Mouse (Mus musculus) testis, postnatal 10 days (tissue): ENCODE results near the gene Isl1.
A peak's percentile ranks its signal among the peaks of the same experiment; 100 is the strongest.

Experiments
- DNase-seq: peaks from one replicate; pipeline ENCODE4 v3.0.0; 2021; ENCODE audit warnings: low spot score

Gene Isl1

DNA sequence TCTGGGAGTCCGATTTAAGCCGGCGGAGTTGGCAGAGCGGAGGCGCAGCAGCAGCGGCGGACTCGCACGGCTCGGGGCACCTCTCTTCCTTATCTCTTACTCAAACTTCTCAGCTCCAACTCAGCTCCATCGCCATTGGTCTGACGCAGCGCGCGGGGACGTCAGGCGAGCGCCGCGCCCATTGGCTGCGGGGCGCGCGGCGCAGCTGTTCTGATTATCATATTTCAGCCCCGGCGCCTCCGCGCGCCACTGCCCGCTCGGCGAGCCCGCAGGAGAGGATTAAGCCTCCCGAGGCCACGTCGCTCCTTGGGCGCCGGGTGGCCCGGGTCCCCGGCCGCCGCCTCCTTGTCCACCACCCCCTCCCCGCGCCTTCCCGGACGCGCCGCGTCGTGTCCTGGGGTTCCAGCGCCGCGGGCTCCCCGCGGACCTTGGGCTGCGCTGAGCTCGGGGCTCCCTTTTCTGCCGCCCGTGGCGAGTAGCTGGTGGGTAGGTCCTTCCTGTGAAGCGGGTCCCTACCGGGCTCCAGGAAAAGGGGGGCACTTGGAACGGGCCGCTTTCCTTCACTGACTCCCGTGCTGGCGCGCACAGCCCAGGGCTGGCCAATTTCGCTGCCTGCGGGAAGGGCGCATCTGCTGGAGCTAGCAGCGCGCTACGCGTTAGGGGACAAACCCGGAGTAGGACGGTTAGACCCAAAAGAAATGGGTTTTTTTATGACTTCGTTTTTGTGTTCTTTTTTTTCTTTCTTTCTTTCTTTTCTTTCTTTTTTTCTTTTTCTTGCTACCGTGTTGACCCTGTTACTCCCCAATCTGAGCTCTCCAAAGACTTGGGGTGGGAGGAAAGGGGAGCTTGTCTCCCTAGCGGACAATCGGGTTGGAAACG, at the start of gene Isl1:
Gene Isl1, minus strand, starts transcription at position 106 of the 879 bp plus-strand sequence.
- DNase-seq, result peak; percentile 59

DNA sequence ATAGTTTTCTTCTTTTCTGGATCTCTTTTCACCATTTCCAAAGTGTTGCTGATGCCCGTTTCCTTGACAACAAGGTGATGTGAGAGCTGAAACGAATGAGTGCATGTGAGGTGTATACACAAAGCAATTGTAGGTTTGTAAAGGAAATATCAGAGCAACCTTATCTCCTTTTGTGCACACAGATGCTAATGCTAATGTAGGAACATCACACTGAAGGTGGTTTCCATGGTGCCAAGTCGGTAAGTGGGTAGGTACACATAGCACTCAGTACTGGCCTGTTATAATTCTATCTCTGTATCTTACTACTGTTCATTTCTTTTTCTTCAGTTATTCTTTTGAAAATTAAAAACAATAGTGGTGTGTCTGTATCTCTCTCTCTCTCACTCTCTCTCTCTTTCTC, 26.3 kb upstream of the Isl1 start:
- DNase-seq, result no peak

DNA sequence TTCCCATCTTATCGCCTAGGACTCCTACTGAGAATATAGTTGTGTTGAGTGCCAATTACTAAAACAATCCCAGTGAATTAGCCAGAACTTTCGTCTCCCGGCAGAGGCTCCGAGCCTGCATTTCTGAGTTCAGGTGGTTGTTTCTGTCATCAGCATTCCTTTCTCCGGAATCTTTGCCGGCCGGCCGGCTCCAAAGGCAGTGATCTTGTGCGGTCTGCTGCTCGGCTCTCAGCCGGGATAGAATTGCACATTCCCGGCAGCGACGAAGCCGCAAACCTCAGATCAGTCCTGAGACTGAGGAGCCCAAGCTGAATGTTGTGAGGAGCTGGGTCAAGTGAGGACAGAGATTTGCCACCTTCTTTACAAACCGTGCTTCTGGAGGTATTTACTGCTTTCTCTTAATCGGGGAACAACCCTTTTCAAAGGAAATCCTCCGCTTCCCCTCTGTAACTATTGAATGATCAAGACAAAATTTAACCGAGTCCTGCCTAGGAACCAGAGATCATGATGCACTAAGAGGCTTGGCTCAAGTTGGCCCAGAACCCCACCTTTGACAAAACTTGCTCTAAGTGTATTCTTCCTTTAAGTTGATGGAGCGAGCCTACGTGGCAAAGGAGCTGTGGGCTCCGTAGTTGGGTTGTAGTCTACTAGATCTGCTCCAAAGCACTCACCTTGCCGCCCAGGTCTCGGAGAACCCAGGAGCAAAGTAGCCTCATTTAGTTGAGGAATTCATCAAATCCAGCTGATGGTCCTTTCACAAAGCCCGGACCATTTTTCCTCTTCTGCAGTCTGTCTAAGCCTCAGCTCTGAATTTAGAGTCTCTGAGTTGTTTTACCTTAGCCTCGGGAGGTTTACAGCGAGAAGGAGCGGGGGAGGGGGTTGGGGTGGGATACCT, 4.4 kb upstream of the Isl1 start:
- no peak for DNase-seq

DNA sequence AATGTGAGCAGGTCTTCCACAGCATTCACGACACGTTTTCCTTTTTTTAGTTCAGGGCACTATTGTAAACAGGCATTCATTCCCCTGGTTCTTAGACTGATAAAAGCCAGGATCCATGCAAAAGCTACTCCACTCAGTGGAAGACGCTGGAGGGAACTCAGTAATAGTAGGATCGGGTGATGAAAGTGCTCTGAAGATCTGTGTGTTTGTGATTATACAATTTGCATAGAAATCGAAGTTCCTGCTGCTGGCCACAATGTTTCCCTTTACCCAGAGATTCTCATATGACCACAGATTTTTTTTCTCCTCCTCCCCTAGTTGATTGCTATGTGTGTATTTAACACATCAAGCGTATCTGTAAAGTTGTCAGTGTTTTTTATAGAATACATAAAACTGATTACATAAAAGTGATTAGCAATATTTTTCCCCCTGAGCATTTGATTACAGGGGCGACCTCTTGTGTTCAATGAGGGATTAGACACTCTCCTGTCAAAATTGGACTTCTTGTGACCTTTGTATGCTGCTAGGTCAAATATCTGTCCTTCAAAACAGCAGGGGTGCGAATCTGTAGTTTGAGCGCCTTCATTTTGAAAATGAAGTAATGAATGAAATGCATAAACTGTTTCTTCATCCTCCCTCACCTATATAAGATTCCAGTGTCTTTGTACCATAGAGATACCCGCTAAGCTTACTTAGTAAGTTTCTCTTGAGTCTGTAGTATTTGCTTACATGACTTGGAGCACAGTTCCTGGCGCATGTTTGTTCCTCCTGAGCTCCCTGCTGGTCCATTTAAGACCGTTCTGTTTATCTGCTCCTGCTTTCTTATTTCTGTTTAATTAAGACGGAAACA, 2.6 kb upstream of the Isl1 start:
- DNase-seq, result no peak

DNA sequence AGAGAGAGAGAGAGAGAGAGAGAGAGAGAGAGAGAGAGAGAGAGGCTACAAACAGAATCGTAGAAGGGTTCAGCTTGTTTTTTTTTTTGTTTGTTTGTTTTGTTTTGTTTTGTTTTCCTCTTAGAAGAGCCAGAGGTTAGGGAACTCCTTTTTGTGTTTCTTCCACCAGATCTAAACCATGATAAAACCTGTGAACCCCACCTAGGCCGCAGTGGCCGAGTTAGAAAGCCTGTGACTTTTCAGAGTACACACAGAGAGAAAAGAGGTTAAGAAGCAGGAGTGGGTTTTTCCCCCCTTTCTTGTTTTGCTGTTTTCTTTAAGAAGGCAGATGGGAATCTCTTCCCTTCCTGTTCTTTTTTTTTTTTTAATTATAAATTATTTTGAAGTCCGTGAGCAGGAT, 1.5 kb upstream of the Isl1 start:
- no peak for DNase-seq

DNA sequence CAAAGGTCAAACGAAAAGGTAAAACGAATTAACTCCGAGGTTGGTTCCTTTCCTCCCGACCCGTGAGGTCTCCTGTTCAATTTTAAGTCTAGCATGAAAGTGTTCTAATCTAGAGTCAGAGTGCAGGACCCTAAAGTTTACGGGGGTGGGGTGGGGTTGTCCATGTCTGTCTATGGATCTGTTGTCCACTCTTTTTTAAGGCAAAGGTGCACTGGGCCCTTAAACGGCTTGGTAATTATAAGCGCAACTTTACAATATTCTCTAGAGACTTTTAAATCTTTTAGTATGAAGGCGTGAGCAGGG, 925 bp upstream of the Isl1 start:
- DNase-seq, result no peak

DNA sequence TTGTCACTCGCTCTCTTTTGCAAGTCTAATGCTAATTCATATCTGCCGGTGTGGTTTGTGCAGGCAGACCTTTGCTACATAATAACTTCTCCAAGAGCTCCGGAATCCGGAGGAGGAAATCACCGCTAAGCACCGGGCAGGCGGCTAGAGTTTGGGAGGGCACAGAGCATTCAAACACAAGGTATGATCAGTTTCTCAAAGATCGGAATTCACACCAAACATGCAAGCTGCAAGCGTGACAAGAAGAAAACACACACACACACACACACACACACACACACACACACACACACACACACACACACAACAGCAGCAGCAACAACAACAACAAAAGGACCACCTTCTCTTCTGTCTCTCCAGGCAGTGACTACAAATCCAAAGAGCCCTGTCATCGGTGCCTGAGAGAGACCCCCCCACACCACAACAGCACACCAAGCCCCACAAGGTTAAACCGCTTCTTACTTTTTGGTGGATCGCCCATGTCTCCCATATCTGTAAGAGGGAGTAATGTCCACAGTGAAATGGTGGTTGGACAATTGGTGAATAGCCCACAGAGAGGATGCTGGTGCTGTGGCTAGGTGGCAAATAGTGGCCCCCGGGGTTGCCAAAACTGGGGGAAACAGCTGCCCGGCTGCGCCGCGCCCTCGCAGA, 431 bp downstream of the Isl1 start:
- DNase-seq, result no peak

DNA sequence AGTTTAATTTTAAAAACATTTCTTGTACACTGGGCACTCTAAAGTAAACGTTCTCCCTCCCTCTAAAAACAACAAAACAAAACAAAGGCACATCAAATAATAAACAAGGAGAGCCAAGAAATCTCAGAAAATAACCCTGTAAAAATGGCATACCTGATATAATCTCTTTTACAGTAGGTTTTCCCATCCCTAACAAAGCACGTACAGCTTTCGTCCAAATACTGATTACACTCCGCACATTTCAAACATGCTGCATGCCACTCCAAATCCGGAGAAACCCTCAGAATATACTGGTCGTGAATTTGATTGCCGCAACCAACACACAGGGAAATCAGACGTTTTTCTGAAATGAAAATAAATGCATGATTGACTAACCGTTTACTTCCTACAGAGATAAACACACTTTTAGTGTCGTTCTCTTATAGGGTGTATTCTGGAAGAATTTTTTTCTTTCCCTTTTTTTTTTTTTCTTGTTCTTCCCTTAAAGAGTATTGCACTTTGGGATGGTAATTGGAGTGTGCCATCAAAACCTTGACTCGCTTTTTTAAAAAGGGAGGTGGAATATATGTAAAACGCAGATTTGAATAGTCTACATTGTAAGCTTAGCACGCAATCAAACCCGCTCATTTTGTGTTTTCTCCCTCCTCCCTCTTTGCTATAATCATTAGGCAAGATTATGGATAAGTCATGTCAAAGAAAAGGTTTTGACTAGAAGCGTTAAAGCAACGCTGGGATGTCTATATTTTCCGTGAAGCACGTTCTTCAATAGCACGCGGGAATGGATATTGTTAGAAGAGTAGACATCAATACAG, 1.2 kb downstream of the Isl1 start:
- DNase-seq, result no peak

DNA sequence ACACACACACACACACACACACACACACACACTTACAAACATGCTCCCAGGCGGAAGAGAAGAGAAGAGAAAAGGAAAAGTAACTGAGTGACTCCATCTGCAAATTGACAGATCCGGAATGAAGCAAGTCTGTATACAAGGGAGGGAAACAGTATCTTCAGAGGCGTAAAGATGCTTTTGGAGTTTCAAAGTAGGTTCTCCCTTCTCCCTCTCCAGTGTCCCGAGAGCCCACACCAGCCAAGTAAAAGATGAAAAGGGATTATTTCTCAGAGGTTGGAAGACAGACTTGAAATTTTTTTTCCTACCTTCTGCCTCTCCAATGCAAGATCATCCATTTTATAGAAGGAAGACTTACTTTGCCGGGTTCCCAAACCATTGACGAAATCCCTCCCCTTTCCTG, 2.9 kb downstream of the Isl1 start:
- DNase-seq, result no peak

DNA sequence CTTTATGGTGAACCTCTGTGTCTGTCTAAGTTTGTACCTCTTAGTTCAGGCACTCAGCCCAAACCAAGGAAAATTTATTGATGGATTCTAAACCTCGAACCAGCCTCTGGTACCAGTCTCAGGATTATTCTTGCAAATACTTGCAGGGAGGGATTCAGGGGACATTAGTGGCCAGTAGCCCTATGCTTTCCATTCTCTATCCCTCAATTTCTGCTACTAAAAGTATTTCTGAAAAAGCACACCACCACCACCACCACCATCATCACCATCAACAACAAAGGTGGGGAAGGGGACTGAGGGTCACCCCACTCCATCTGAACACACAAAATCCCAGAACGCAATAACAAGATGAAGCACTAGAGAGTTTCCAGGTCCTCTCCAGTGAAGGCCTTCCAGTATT, 3.8 kb downstream of the Isl1 start:
- no peak for DNase-seq

DNA sequence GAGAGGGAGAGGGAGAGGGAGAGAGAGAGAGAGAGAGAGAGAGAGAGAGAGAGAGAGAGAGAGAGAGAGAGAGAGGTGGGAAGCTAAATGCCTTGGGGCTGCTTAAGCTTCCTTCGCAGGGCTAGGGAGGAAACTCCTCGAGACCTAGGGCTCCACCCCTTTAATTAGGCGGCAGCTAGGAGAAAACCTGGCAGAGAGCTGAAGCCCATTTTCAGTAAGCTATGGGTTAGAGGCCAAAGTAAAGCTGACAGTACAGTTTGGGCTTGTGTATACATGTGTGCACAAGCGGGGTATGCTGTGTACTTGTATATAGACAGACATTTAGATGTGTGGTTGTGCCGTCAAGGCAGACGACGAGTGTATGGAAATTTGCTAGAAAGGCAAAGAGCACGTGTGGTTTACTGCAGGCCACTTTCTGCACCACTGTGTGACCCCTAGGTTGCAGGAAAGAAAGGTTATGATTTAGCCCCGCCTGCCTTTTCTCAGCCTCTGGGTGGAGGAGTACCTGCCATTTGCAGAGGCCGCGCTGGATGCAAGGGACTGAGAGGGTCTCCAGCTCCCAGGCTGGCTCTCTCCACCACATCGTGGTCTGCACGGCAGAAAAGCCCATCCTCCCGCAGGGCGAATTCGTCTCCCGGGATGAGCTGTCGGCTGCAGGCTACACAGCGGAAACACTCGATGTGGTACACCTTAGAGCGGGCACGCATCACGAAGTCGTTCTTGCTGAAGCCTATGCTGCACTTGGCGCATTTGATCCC, 4.6 kb downstream of the Isl1 start:
- no peak for DNase-seq

DNA sequence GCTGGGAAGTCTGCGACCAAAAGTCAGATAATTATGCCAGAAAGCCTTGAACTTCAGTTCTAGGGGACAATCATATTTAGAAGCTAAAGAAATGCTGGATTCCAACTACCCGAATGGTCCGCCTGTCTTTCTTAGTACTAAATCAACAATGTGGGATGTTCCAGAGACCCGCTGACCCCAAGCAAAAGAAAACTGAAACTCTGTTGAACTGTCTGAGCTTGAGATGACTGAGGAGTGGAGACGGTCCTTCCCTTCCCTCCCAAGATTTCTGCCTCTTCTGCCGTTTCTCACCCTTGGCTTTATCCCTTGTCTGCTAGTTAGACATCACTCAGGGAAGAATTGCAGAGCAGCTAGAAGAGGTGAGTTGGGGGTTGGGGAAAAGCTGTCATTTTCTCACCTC, 5.7 kb downstream of the Isl1 start:
- DNase-seq, result no peak

DNA sequence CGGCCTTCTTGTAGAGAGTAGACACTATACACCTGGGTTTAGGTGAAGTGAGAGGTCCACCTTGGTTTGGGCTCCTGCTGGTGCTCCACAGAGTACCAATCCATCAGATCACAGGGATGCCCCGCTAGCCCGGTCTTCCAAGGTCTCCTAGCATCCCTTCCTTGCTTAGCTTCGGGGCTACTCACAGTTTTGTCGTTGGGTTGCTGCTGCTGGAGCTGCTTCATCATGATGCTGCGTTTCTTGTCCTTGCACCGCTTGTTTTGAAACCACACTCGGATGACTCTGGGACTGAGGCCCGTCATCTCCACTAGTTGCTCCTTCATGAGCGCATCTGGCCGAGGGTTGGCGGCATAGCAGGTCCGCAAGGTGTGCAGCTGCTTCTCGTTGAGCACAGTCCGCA, 6.6 kb downstream of the Isl1 start:
- DNase-seq, result no peak

DNA sequence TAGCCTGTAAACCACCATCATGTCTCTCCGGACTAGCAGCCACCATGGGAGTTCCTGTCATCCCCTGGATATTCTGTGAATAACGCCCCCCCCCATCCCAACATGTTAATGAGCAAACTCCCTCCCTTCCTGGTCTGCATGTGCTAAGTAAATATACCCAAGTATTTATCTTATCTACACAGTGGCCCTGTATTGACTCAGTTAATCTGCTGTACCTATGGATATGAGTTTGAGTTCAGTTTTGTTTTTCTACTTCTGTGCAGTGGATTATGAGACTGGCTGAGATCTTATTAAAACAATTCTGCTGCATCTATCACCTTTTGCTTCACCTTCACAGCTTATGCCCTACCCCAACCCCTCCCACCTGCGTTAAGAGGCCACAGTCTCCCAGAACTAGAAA, 7.8 kb downstream of the Isl1 start:
- no peak for DNase-seq

DNA sequence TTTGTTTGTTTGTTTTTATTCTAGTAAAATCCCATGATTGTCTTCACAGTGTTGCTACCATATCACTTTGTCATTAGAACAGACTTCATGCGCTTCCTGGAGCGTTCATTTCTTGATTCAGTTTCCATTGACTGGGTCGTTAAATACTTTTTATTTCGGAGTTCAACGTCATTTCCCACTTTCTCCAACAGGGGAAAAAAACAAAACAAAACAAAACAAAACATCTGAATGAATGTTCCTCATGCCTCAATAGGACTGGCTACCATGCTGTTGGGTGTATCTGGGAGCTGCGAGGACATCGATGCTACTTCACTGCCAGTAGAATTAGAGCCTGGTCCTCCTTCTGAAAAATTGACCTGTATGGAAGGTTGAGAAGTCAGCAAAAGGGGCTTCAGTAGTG, 10.2 kb downstream of the Isl1 start:
- no peak for DNase-seq

DNA sequence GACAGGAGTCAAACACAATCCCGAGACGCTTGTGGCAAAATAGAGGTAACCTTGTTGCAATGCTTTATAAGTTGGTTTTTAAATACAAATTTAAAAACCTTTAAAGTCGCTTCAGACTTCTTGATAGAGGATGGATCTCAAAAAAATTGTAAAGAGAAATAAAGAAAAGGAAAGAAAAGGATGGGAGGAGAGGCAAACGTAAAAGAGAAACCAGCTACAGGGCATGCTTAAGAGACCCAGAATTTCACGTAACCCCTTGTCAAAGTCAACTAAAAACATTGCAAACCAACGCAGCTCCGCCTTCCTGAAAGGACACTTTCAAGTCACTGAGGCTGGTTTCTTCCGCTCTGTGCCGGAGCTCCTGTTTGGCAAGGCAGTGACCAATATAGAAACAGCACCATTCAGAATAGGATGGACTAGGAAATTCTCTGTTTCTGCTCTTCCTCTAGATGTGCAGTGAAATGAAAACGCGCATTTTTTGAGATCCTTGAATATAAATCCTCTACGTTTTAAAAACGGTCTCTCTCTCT, 10.8 kb downstream of the Isl1 start:
- no peak for DNase-seq

DNA sequence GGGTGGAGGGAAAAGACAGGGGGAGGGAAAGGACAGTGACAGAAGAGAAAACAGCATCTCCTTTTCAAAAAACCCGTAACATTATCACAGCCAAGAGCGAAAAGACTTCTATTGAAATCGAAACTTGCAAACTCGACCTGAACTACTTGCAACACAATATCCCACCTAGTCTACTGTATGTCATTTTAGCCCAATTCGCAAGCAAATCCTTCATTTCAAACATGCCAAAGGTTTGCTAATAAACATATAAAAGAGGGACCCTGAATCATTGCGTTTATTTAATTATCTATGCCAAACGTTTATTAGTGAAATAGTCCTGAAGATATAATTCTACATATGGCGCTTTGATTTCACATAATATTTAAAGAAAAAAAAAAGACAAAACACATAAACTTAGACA, 11.5 kb downstream of the Isl1 start:
- no peak for DNase-seq

DNA sequence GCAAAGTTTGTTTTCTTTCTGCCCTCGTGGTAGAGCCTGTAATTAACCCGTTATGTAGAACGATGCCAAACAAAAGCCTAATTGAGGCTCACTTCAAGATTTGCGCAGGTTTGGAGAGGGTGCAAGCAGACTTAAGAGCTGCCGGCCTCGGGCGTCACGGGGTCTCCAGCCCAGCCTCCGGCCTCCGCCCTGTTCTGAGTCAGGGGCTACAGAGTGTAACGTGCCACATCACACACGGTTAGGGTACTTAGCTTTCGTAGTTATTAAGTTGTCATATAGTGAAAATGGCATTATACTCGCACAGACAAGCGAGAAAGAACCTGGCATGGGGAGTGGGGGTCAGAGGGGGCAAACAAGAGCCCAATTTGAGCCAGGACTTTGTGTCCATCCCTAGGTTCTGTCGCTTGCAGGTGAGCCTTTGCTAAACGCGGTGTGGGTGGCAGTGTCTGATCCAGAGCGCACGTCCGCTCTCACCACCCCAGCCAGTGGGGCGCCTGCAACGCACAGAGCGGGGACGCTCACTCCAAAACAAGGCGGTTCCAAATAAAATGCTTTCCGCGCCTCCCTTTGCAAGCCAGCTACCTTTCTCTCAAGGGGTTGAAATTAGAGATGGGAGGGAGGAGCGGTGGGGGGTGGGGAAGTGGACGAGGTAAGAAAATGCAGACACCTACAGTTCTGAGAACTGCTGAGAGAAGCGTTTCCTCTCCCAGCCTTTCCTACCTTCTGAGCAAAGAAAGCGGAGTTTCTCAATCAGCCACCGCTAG, 12.3 kb downstream of the Isl1 start:
- no peak for DNase-seq

DNA sequence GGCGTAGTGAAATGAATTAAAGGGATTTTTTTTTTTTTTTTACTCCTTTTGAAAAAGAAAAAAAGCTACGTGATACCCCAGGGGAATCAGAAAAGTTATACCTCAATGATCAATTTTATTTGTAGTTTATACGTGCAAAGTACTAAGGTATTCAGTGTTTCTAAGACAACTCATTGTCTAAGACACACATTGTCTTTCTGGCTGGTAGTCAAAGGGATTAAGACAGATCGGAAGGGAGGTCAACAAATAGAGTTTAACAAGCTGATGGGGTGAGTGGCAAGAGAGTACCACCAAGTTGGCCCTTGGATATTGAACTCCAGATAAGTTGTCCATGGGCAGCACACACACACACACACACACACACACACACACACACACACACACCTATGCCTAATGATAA, 14.1 kb downstream of the Isl1 start:
- DNase-seq, result no peak
